ENCODE assay signal across 8 mouse cellular contexts in the genomic region with DNA sequence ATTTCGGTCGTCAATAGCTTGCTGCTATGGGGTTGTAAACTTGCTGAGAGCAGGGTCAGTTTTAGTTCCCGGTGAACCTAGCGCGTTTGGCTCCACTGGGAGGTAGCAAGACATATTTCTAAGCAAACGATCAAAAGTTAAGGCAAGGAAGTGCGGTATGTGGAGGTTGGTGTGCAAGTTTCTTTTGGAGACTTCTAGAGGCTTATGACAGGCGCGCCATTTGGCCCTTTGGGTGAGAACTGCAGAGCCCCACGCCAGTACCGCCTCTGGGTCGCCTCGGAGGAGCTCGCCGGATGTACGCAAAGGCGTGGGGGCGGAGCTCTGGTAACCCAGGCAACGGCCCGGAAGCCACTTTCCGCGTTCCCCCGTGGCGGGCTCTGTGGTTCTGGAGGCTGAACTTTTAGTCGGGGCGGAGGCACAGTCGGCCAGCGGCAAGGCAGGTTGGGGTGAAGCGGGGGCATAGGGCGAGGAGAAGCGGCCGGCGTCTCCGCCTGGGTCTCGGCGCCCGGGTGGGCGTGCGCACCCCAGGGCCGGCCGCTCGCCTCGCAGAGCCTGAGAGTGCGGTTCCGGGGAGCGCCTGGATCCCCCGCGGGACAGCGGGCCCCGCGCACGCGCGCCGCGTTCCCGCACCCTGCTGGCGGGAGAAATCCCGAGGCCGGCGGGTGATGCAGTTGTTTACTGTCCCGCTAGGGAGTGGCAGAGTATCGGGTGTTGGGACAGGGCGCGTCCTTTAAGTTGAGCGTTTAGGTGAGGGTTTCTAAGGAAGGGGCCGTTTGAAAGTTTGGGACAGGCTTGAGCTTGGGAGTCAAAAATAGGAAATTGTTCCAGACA. TPM values are rescaled to one million over a fixed set of nuclear protein-coding genes. Genes with fewer than 3 reads are reported as not detected.
DNase-seq lines count a peak whose midpoint lies in the region; ATAC-seq and TF ChIP-seq lines count a peak whose summit lies in the region.

A gene (plus strand): TSS at position 51 of the 831 bp plus-strand sequence.

- dilution Hi-C loops in CH12.LX (cut with MboI; ENCODE audit: extremely low pct_ligation_motif_present, extremely low pct_unique_long_range_greater_than_20kb, low sequenced_read_pairs), result no loop called here

- peak in 1 of 2 experiments; percentile 61; a peak in 2 of 4 replicates for TF ChIP-seq CTCF in CH12.LX (conservative IDR thresholded peaks at IDR 0.05 in 1 of 2, IDR thresholded peaks at IDR 0.05 in 1 of 2; ENCODE audit: low read depth in 2 of 2, low read length in 2 of 2)
- TF ChIP-seq CTCF in heart, postnatal 0 days (IDR thresholded peaks at IDR 0.05; ENCODE audit: low read depth), result peak; percentile 42
- TF ChIP-seq CTCF in liver, postnatal 0 days (IDR thresholded peaks at IDR 0.05; ENCODE audit: low read depth), result peak; percentile 75

- H3K4me3 ChIP-seq in CH12.LX (replicated peaks in 1 of 3; ENCODE audit: low read depth in 2 of 3, low read length in 2 of 3, poor library complexity in 1 of 3), result peak within 1 kb of the TSS; percentile 67 to 82 (median 69)
- peak within 1 kb of the TSS; percentile 79 for H3K4me3 ChIP-seq in forebrain, embryonic 11.5 days (ENCODE audit: low read depth, low read length)
- peak within 1 kb of the TSS; percentile 88 for H3K4me3 ChIP-seq in heart, postnatal 0 days (ENCODE audit: low read depth, low read length)
- peak within 1 kb of the TSS; percentile 88 for H3K4me3 ChIP-seq in liver, postnatal 0 days (ENCODE audit: low read depth, low read length)
- peak within 1 kb of the TSS; percentile 86 for H3K4me3 ChIP-seq in neural tube, embryonic 14.5 days (ENCODE audit: low read depth, low read length)

- DNase-seq in CH12.LX (ENCODE audit: extremely low read depth), result peak; percentile 96
- DNase-seq in c-Kit-positive CD71-positive TER-119-negative erythroid progenitor cells, embryonic 14.5 days (ENCODE audit: low read depth), result peak; percentile 86
- DNase-seq in forebrain, embryonic 11.5 days (ENCODE audit: low spot score), result peak; percentile 96
- peak; percentile 90 for DNase-seq in heart, postnatal 0 days (ENCODE audit: low spot score)
- DNase-seq in kidney, postnatal 4 days, result peak; percentile 98 to 99
- peak; percentile 97 for DNase-seq in liver, postnatal 0 days
- DNase-seq in testis, postnatal 10 days (ENCODE audit: low spot score), result peak; percentile 99

- no peaks in the 10 kb centered on the region for H3K27me3 ChIP-seq in CH12.LX (replicated peaks)
- no peaks in the 10 kb centered on the region for H3K27me3 ChIP-seq in forebrain, embryonic 11.5 days (ENCODE audit: control insufficient read depth, insufficient read depth, low read length)
- H3K27me3 ChIP-seq in heart, postnatal 0 days (ENCODE audit: control insufficient read depth, insufficient read depth, low read length), result no peaks in the 10 kb centered on the region
- H3K27me3 ChIP-seq in liver, postnatal 0 days (ENCODE audit: insufficient read depth, low read length), result no peaks in the 10 kb centered on the region
- H3K27me3 ChIP-seq in neural tube, embryonic 14.5 days (ENCODE audit: control insufficient read depth, insufficient read depth, low read length), result no peaks in the 10 kb centered on the region

- peak; percentile 100 for ATAC-seq in forebrain, embryonic 11.5 days (replicated peaks; ENCODE audit: low FRiP score)
- peak; percentile 99 for ATAC-seq in heart, postnatal 0 days (ENCODE audit: insufficient read depth, low read depth)
- ATAC-seq in liver, postnatal 0 days, result peak; percentile 99
- peak; percentile 100 for ATAC-seq in neural tube, embryonic 14.5 days (ENCODE audit: low read depth)

- peak; percentile 89 for TF ChIP-seq POLR2A in CH12.LX (IDR thresholded peaks at IDR 0.05; ENCODE audit: low read depth, low read length)

- in situ Hi-C loops in CH12.LX (cut with MboI; ENCODE audit: low pct_ligation_motif_present, low pct_unique_long_range_greater_than_20kb, low sequenced_read_pairs), result loop anchor here (10.0 kb wide), 1 partner anchor 92 kb away; no protein-coding TSS in a partner anchor

- TF ChIP-seq EP300 in CH12.LX (IDR thresholded peaks at IDR 0.05; ENCODE audit: low read length), result no peak
- TF ChIP-seq EP300 in heart, postnatal 0 days (IDR thresholded peaks at IDR 0.05; ENCODE audit: low read depth), result peak; percentile 16; the same call in 1 of the 2 replicates
- TF ChIP-seq EP300 in liver, postnatal 0 days (IDR thresholded peaks at IDR 0.05; ENCODE audit: low read depth), result no peak

- TF ChIP-seq RAD21 in CH12.LX (IDR thresholded peaks at IDR 0.05; ENCODE audit: low read depth, low read length), result peak; percentile 45

- H3K27ac ChIP-seq in CH12.LX (ENCODE audit: insufficient read depth, low read depth), result peak within 1 kb of the TSS; percentile 26; the same call in 1 of the 2 replicates
- peak within 1 kb of the TSS; percentile 77 for H3K27ac ChIP-seq in forebrain, embryonic 11.5 days (ENCODE audit: low read depth, low read length)
- H3K27ac ChIP-seq in heart, postnatal 0 days (ENCODE audit: low read depth), result peak within 1 kb of the TSS; percentile 94
- H3K27ac ChIP-seq in liver, postnatal 0 days (ENCODE audit: low read depth), result peak within 1 kb of the TSS; percentile 99
- peak within 1 kb of the TSS; percentile 69 for H3K27ac ChIP-seq in neural tube, embryonic 14.5 days (ENCODE audit: low read depth, low read length)

- no peaks in the 10 kb centered on the region; the same call in 1 of the 2 replicates for H3K79me2 ChIP-seq in CH12.LX (replicated peaks; ENCODE audit: control insufficient read depth, extremely low read depth, insufficient read depth, poor library complexity, severe bottlenecking)

- peaks cover 0 to 1% of the 10 kb centered on the region in 2 experiments for H3K36me3 ChIP-seq in CH12.LX (replicated peaks in 1 of 2; ENCODE audit: control insufficient read depth in 1 of 2, insufficient read depth in 1 of 2, low read length in 1 of 2)
- no peaks in the 10 kb centered on the region for H3K36me3 ChIP-seq in forebrain, embryonic 11.5 days (ENCODE audit: control insufficient read depth, insufficient read depth, low read length)
- H3K36me3 ChIP-seq in heart, postnatal 0 days (replicated peaks; ENCODE audit: control insufficient read depth, insufficient read depth, low read length), result no peaks in the 10 kb centered on the region
- H3K36me3 ChIP-seq in liver, postnatal 0 days (replicated peaks; ENCODE audit: insufficient read depth, low read length), result no peaks in the 10 kb centered on the region
- no peaks in the 10 kb centered on the region for H3K36me3 ChIP-seq in neural tube, embryonic 14.5 days (ENCODE audit: control insufficient read depth, insufficient read depth, low read length)

- under 1% methylated on average over 67 of the region's 67 CpGs for WGBS in forebrain, embryonic 11.5 days
- under 1% methylated on average over 66 of the region's 67 CpGs for WGBS in heart, postnatal 0 days
- WGBS in liver, postnatal 0 days (ENCODE audit: insufficient replicate concordance), result under 1% methylated on average over 67 of the region's 67 CpGs
- under 1% methylated on average over 67 of the region's 67 CpGs for WGBS in neural tube, embryonic 14.5 days

- peak within 1 kb of the TSS; percentile 79 for H3K9ac ChIP-seq in CH12.LX (ENCODE audit: insufficient read depth, low read depth)
- peak within 1 kb of the TSS; percentile 85 for H3K9ac ChIP-seq in forebrain, embryonic 11.5 days (ENCODE audit: low read length)
- peak within 1 kb of the TSS; percentile 77 for H3K9ac ChIP-seq in heart, postnatal 0 days (replicated peaks; ENCODE audit: low read depth, low read length)
- H3K9ac ChIP-seq in liver, postnatal 0 days (replicated peaks), result peak within 1 kb of the TSS; percentile 85
- peak within 1 kb of the TSS; percentile 56 for H3K9ac ChIP-seq in neural tube, embryonic 14.5 days (replicated peaks; ENCODE audit: low read depth, low read length)

- no peaks in the 10 kb centered on the region for H3K9me3 ChIP-seq in CH12.LX (replicated peaks; ENCODE audit: low read length)
- H3K9me3 ChIP-seq in forebrain, embryonic 11.5 days (ENCODE audit: control insufficient read depth, low read length), result no peaks in the 10 kb centered on the region
- no peaks in the 10 kb centered on the region for H3K9me3 ChIP-seq in heart, postnatal 0 days (replicated peaks; ENCODE audit: control insufficient read depth, low read length)
- no peaks in the 10 kb centered on the region for H3K9me3 ChIP-seq in liver, postnatal 0 days (ENCODE audit: low read length)
- H3K9me3 ChIP-seq in neural tube, embryonic 14.5 days (ENCODE audit: control insufficient read depth, low read length), result no peaks in the 10 kb centered on the region

- H3K4me2 ChIP-seq in CH12.LX (ENCODE audit: insufficient read depth, low read depth, poor library complexity, severe bottlenecking), result peak within 1 kb of the TSS; percentile 86
- H3K4me2 ChIP-seq in forebrain, embryonic 11.5 days (ENCODE audit: low read depth, low read length, severe bottlenecking), result peak within 1 kb of the TSS; percentile 68
- peak within 1 kb of the TSS; percentile 73 for H3K4me2 ChIP-seq in heart, postnatal 0 days (ENCODE audit: low read depth, low read length)
- peak within 1 kb of the TSS; percentile 88 for H3K4me2 ChIP-seq in liver, postnatal 0 days (ENCODE audit: low read depth, low read length)
- peak within 1 kb of the TSS; percentile 76 for H3K4me2 ChIP-seq in neural tube, embryonic 14.5 days (ENCODE audit: low read depth, low read length)

- H3K4me1 ChIP-seq in CH12.LX (ENCODE audit: control insufficient read depth in 1 of 2, insufficient read depth in 2 of 2), result peaks cover 4 to 12% of the 10 kb centered on the region in 2 experiments
- no peaks in the 10 kb centered on the region for H3K4me1 ChIP-seq in forebrain, embryonic 11.5 days (replicated peaks; ENCODE audit: control insufficient read depth, insufficient read depth, low read length)
- peaks cover 20% of the 10 kb centered on the region; the same call in 1 of the 2 replicates for H3K4me1 ChIP-seq in heart, postnatal 0 days (ENCODE audit: control insufficient read depth, insufficient read depth)
- peaks cover 28% of the 10 kb centered on the region for H3K4me1 ChIP-seq in liver, postnatal 0 days (ENCODE audit: insufficient read depth)
- 0 out of 2 replicates have a peak, but pooled peaks cover 5% of the 10 kb centered on the region for H3K4me1 ChIP-seq in neural tube, embryonic 14.5 days (ENCODE audit: control insufficient read depth, insufficient read depth, low read length)

TF ChIP-seq in CH12.LX, 34 proteins besides CTCF, POLR2A, EP300 and RAD21 (continues in another document):
- TF ChIP-seq BHLHE40 (IDR thresholded peaks at IDR 0.05; ENCODE audit: low read depth, low read length), result peak; percentile 51; the same call in 1 of the 2 replicates
- TF ChIP-seq ZC3H11A (IDR thresholded peaks at IDR 0.05; ENCODE audit: low read depth, low read length), result no peak

RNA-seq across cellular contexts. Expression of the gene that starts here (rescaled TPM):
- 10.5 and 15.7 TPM in 2 replicates for total RNA-seq in CH12.LX (2012; rRNA removed)
- total RNA-seq in CH12.LX (2014; rRNA removed), result 19.6 and 23.8 TPM in 2 replicates
- polyA plus RNA-seq in CH12.LX (2012; ENCODE audit: insufficient read length, low read depth), result 12.1 and 14.9 TPM in 2 replicates
- polyA plus RNA-seq in forebrain, embryonic 11.5 days (2014; fragmentation: Nextera tagmentation; extraction: Ambion mirVana), result 42.8 and 45.7 TPM in 2 replicates
- 8.4 and 13.5 TPM in 2 replicates for total RNA-seq in heart, postnatal 0 days (2014; rRNA removed; ENCODE audit: low replicate concordance)
- 6.0 and 8.5 TPM in 2 replicates for polyA plus RNA-seq in heart, postnatal 0 days (2015; fragmentation: Nextera tagmentation; extraction: Ambion mirVana)
- polyA plus RNA-seq in liver, postnatal 0 days (2015; fragmentation: Nextera tagmentation; extraction: Ambion mirVana), result 4.1 and 4.9 TPM in 2 replicates
- polyA plus RNA-seq in neural tube, embryonic 14.5 days (2014; fragmentation: Nextera tagmentation; extraction: Ambion mirVana), result 11.5 and 12.4 TPM in 2 replicates

Comparison
In these comparisons a context has a peak if more than half of its experiments do, and no peak if none do; other contexts are left out.
1. Peak in every context shown above with its lines: DNase-seq, ATAC-seq, H3K4me3 ChIP-seq and H3K27ac ChIP-seq.
2. H3K27ac ChIP-seq: peak in every context shown above with its lines; median percentile 99 in liver, postnatal 0 days; 94 in heart, postnatal 0 days; 77 in forebrain, embryonic 11.5 days; 69 in neural tube, embryonic 14.5 days; 26 in CH12.LX.